Mouse (Mus musculus) thymus, adult 18-20 months (tissue): ENCODE data around the gene Dll3.
"Not testable (repeated sequence)": the region's sequence is repeated elsewhere in the genome, so short reads cannot be mapped to it uniquely, and the experiment has no call there.

Experiments
- DNase-seq, 2 experiments: peaks; one replicate each; pipeline ENCODE4 v3.0.0; 2022; ENCODE audit warnings: mixed read lengths in 2 of 2

Dll3 gene

DNA sequence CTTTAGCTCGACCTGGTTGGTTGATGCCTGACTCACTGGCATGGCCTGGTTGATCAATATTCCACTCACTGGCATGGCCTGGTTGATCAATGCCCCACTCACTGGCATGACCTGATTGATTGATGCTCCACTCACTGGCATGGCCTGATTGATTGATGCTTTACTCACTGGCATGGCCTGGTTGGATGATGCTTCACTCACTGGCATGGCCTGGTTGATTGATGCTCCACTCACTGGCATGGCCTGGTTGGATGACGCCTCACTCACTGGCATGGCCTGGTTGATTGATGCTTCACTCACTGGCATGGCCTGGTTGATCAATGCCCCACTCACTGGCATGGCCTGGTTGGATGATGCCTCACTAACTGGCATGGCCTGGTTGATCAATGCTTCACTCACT lies 58.1 kb downstream of the Dll3 start:
- DNase-seq = not testable (repeated sequence)
